Mouse (Mus musculus) stomach, postnatal 0 days (tissue): ENCODE results near the gene Zfp286. TPM values are rescaled to one million over a fixed set of nuclear protein-coding genes. Genes with fewer than 3 reads are reported as not detected.
"Not testable (repeated sequence)": the region's sequence is repeated elsewhere in the genome, so short reads cannot be mapped to it uniquely, and the experiment has no call there.

ENCODE experiments used
- ATAC-seq: fragments of 200-750 bp; cut with Nextera tagmentation; 2 replicates; pipeline ENCODE4 v1.8.0; 2017; ENCODE audit not compliant: low FRiP score, low TSS enrichment
- DNase-seq: peaks from one replicate; pipeline ENCODE4 v3.0.0-alpha.2; 2016; ENCODE audit warnings: low spot score
- H3K27ac ChIP-seq: fragments of 300-500 bp; sonication (generic); replicated peaks from 2 replicates; pipeline ENCODE4 v1.5.1; 2014; ENCODE audit warnings: mild to moderate bottlenecking, control low read depth
- H3K27me3 ChIP-seq: fragments of 300-500 bp; sonication (generic); 2 replicates; pipeline ENCODE4 v1.6.1; 2014; ENCODE audit warnings: low read length; ENCODE audit not compliant: control insufficient read depth, insufficient read depth
- H3K36me3 ChIP-seq: fragments of 300-500 bp; sonication (generic); 2 replicates; pipeline ENCODE4 v1.6.1; 2014; ENCODE audit warnings: low read length, mixed read lengths; ENCODE audit not compliant: control insufficient read depth, insufficient read depth
- H3K4me1 ChIP-seq: fragments of 300-500 bp; sonication (generic); replicated peaks from 2 replicates; pipeline ENCODE4 v1.6.1; 2014; ENCODE audit warnings: antibody characterized with exemption; ENCODE audit not compliant: control insufficient read depth, insufficient read depth
- H3K4me2 ChIP-seq: fragments of 300-500 bp; sonication (generic); replicated peaks from 2 replicates; pipeline ENCODE4 v1.6.1; 2014; ENCODE audit warnings: low read depth, mild to moderate bottlenecking, control low read depth, moderate library complexity
- H3K4me3 ChIP-seq: fragments of 300-500 bp; sonication (generic); 2 replicates; pipeline ENCODE4 v1.5.1; 2014; ENCODE audit warnings: low read depth, low read length, control low read depth
- H3K9ac ChIP-seq: fragments of 300-500 bp; sonication (generic); 2 replicates; pipeline ENCODE4 v1.6.1; 2014; ENCODE audit warnings: mild to moderate bottlenecking, low read length, control low read depth, mixed read lengths
- H3K9me3 ChIP-seq: fragments of 300-500 bp; sonication (generic); 2 replicates; pipeline ENCODE4 v1.6.1; 2016; ENCODE audit warnings: low read length; ENCODE audit not compliant: control insufficient read depth
- CTCF ChIP-seq: IDR thresholded peaks from 2 replicates; pipeline ENCODE4 v1.5.1; 2016; ENCODE audit warnings: antibody characterized with exemption, low read depth, mild to moderate bottlenecking, moderate library complexity
- EP300 ChIP-seq: optimal IDR thresholded peaks from 2 replicates; pipeline ENCODE3; 2016; ENCODE audit warnings: antibody characterized with exemption
- WGBS: fragments of 180-500 bp; shearing (Covaris S2); extraction: QIAGEN DNeasy Blood & Tissue Kit; methylation state at CpG from one replicate; pipeline ENCODE4 v1.1.7; 2014; 5-methylcytosine and 5-hydroxymethylcytosine counted together
- polyA plus RNA-seq: library from polyadenylated mRNA; unstranded; fragments of >200 nt; fragmentation: Nextera tagmentation; extraction: Ambion mirVana; gene quantifications from 2 replicates; pipeline ENCODE4 v1.2.1, GENCODE M21; 2015

Zfp286 gene
- polyA plus RNA-seq, 1 experiment from 2014 or later, result 4.6 TPM

- Histone ChIP-seq H3K36me3 (no peaks in the 10 kb centered on the region), H3K27ac (no peak overlapping the region), H3K4me3 (no peak overlapping the region), H3K4me1 (no peaks in the 10 kb centered on the region), H3K9ac (no peak overlapping the region), H3K4me2 (no peak overlapping the region), H3K27me3 (no peaks in the 10 kb centered on the region), H3K9me3 (no peaks in the 10 kb centered on the region)
- ATAC-seq, result no peak
- DNase-seq, result no peak
- WGBS, result 54% methylated on average over 11 of the region's 11 CpGs
- TF ChIP-seq EP300, result no peak
- TF ChIP-seq CTCF, result no peak
These were observed 37.1 kb downstream of the Zfp286 start for GRCm38 (mm10) chr11:62752191-62752590.

- H3K4me3 ChIP-seq, H3K36me3 ChIP-seq, H3K9ac ChIP-seq, H3K4me1 ChIP-seq, H3K9me3 ChIP-seq, H3K4me2 ChIP-seq, H3K27me3 ChIP-seq, ATAC-seq, H3K27ac ChIP-seq, DNase-seq: not testable (repeated sequence)
- WGBS, result 82% methylated on average over 13 of the region's 13 CpGs
These were observed 39.8 kb downstream of the Zfp286 start for GRCm38 (mm10) chr11:62749445-62749844.

- Histone ChIP-seq H3K27me3 (no peaks in the 10 kb centered on the region), H3K9me3 (no peaks in the 10 kb centered on the region), H3K36me3 (no peaks in the 10 kb centered on the region), H3K9ac (no peak overlapping the region), H3K27ac (no peak overlapping the region), H3K4me1 (no peaks in the 10 kb centered on the region), H3K4me2 (no peak overlapping the region), H3K4me3 (no peak overlapping the region)
- DNase-seq, result no peak
- 89% methylated on average over 4 of the region's 4 CpGs for whole genome bisulfite sequencing
- no peak for TF ChIP-seq CTCF
- no peak for TF ChIP-seq EP300
- ATAC-seq, result no peak
These were observed 41.2 kb downstream of the Zfp286 start for GRCm38 (mm10) chr11:62748062-62748461.

GRCm38 (mm10) chr11:62747227-62747626 is 42.0 kb downstream of the Zfp286 start:
- TF ChIP-seq CTCF, result no peak
- TF ChIP-seq EP300, result no peak
- Histone ChIP-seq H3K9me3 (no peaks in the 10 kb centered on the region), H3K9ac (no peak overlapping the region), H3K27me3 (no peaks in the 10 kb centered on the region), H3K4me2 (no peak overlapping the region), H3K4me1 (no peaks in the 10 kb centered on the region), H3K27ac (no peak overlapping the region), H3K4me3 (no peak overlapping the region), H3K36me3 (no peaks in the 10 kb centered on the region)
- ATAC-seq (no peak), DNase-seq (no peak)
- WGBS, result 55% methylated on average over 9 of the region's 9 CpGs

GRCm38 (mm10) chr11:62746001-62746533 is 43.2 kb downstream of the Zfp286 start:
- WGBS, result 2% methylated on average over 27 of the region's 27 CpGs
- peak; percentile 69; the same call in 1 of the 2 replicates for ATAC-seq

GRCm38 (mm10) chr11:62744103-62744502 is 45.2 kb downstream of the Zfp286 start:
- DNase-seq, result peak; percentile 65
- Histone ChIP-seq H3K27me3 (no peaks in the 10 kb centered on the region), H3K36me3 (no peaks in the 10 kb centered on the region), H3K4me2 (no peak overlapping the region), H3K9ac (no peak overlapping the region), H3K4me3 (no peak overlapping the region), H3K4me1 (no peaks in the 10 kb centered on the region), H3K27ac (no peak overlapping the region), H3K9me3 (no peaks in the 10 kb centered on the region)
- no peak for TF ChIP-seq EP300
- TF ChIP-seq CTCF, result peak; percentile 94
- WGBS, result 48% methylated on average over 5 of the region's 5 CpGs
- ATAC-seq, result no peak

More at GRCm38 (mm10) chr11:62746001-62746533, 43.2 kb downstream of the Zfp286 start:
- no peaks in the 10 kb centered on the region for H3K9me3 ChIP-seq
- TF ChIP-seq CTCF, result peak; percentile 40
- TF ChIP-seq EP300, result no peak
- H3K4me3 ChIP-seq, result peak overlapping the region; percentile 38
- no peaks in the 10 kb centered on the region for H3K36me3 ChIP-seq
- no peaks in the 10 kb centered on the region for H3K27me3 ChIP-seq
- H3K9ac ChIP-seq, result no peak overlapping the region
- no peak overlapping the region for H3K27ac ChIP-seq
- peak overlapping the region; percentile 55 for H3K4me2 ChIP-seq
- peak; percentile 63 for DNase-seq
- no peaks in the 10 kb centered on the region for H3K4me1 ChIP-seq
